Mouse (Mus musculus) cerebellum, adult 11 months (tissue): ENCODE measurements around the gene Cdhr4.
A peak's percentile ranks its signal among the peaks of the same experiment; 100 is the strongest.
"Not testable (repeated sequence)": the region's sequence is repeated elsewhere in the genome, so short reads cannot be mapped to it uniquely, and the experiment has no call there.

Experiments used
- DNase-seq: peaks from one replicate; pipeline ENCODE4 v3.0.0; 2022

Cdhr4 gene

GRCm38 (mm10) chr9:108013577-108013976, 21.3 kb downstream of the Cdhr4 start:
- DNase-seq = not testable (repeated sequence)

GRCm38 (mm10) chr9:108017127-108017526, 24.8 kb downstream of the Cdhr4 start:
- DNase-seq = no peak

GRCm38 (mm10) chr9:108020741-108021140, 28.4 kb downstream of the Cdhr4 start:
- no peak for DNase-seq

GRCm38 (mm10) chr9:108023216-108023615, 30.9 kb downstream of the Cdhr4 start:
- no peak for DNase-seq

- no peak for DNase-seq
Observed at GRCm38 (mm10) chr9:108026584-108026983, 34.3 kb downstream of the Cdhr4 start.

- DNase-seq = no peak
Observed at GRCm38 (mm10) chr9:108027867-108028266, 35.6 kb downstream of the Cdhr4 start.

GRCm38 (mm10) chr9:108032126-108032525, 39.8 kb downstream of the Cdhr4 start:
- no peak for DNase-seq

- no peak for DNase-seq
Observed at GRCm38 (mm10) chr9:108035331-108036156, 43.2 kb downstream of the Cdhr4 start.

- DNase-seq = no peak
Observed at GRCm38 (mm10) chr9:108044751-108045492, 52.6 kb downstream of the Cdhr4 start.

GRCm38 (mm10) chr9:108046582-108046981, 54.3 kb downstream of the Cdhr4 start:
- DNase-seq = no peak

- DNase-seq = peak; percentile 15
Observed at GRCm38 (mm10) chr9:108047601-108048565, 55.6 kb downstream of the Cdhr4 start.

GRCm38 (mm10) chr9:108048566-108048955, 56.3 kb downstream of the Cdhr4 start:
- peak; percentile 37 for DNase-seq

GRCm38 (mm10) chr9:108049016-108049455, 56.7 kb downstream of the Cdhr4 start, which contains the start of gene Gmppb:
Gene Gmppb (plus strand): TSS chr9:108049242.
- peak; percentile 92 for DNase-seq
